Mouse (Mus musculus): ENCODE data around the gene Dnase2a. TPM values are rescaled to one million over a fixed set of nuclear protein-coding genes. Genes with fewer than 3 reads are reported as not detected.
"Not testable (repeated sequence)": the region's sequence is repeated elsewhere in the genome, so short reads cannot be mapped to it uniquely, and the experiment has no call there.

The Dnase2a gene
- polyA plus RNA-seq, 1 experiment from 2014 or later, result 9.8 TPM

GRCm38 (mm10) chr8:84893709-84894134, 14.6 kb upstream of the Dnase2a start, which contains the start of gene Gcdh:
Gcdh (minus strand) TSS chr8:84893921.
- WGBS, result 0% methylated on average over 11 of the region's 11 CpGs
- peak; percentile 96 for ATAC-seq (ENCODE audit: low FRiP score)
- peak within 1 kb of the TSS; percentile 54; the same call in 1 of the 2 replicates for H3K27ac ChIP-seq

GRCm38 (mm10) chr8:84895963-84896362, 12.4 kb upstream of the Dnase2a start:
- no peaks in the 10 kb centered on the region; the same call in 1 of the 2 replicates for H3K27me3 ChIP-seq
- no peak overlapping the region for H3K9ac ChIP-seq
- WGBS, result 90% methylated on average over 5 of the region's 5 CpGs
- H3K27ac ChIP-seq, result no peak overlapping the region
- peaks cover under 1% of the 10 kb centered on the region; the same call in 1 of the 2 replicates for H3K36me3 ChIP-seq (replicated peaks)
- no peaks in the 10 kb centered on the region for H3K9me3 ChIP-seq
- H3K4me1 ChIP-seq, result peaks cover 19% of the 10 kb centered on the region
- no peak overlapping the region for H3K4me2 ChIP-seq
- no peak overlapping the region for H3K4me3 ChIP-seq (replicated peaks)
- ATAC-seq (ENCODE audit: low FRiP score), result no peak

More at GRCm38 (mm10) chr8:84893709-84894134, 14.6 kb upstream of the Dnase2a start, which contains the start of gene Gcdh:
- Histone ChIP-seq H3K27me3 (no peaks in the 10 kb centered on the region), H3K4me3 (replicated peaks) (peak within 1 kb of the TSS; percentile 68), H3K9me3 (no peaks in the 10 kb centered on the region), H3K4me2 (peak within 1 kb of the TSS; percentile 90), H3K36me3 (replicated peaks) (peaks cover 9% of the 10 kb centered on the region), H3K4me1 (peaks cover 19% of the 10 kb centered on the region), H3K9ac (peak within 1 kb of the TSS; percentile 79)

- H3K9me3 ChIP-seq, result no peaks in the 10 kb centered on the region
- H3K9ac ChIP-seq, result no peak overlapping the region
- H3K36me3 ChIP-seq (replicated peaks), result no peaks in the 10 kb centered on the region
- H3K4me1 ChIP-seq, result peaks cover 14% of the 10 kb centered on the region; the same call in 1 of the 2 replicates
- peaks cover 18% of the 10 kb centered on the region for H3K27me3 ChIP-seq
- H3K27ac ChIP-seq, result no peak overlapping the region
- 77% methylated on average over 4 of the region's 4 CpGs for WGBS
- H3K4me3 ChIP-seq (replicated peaks), result no peak overlapping the region
- H3K4me2 ChIP-seq, result no peak overlapping the region
- ATAC-seq (ENCODE audit: low FRiP score), result no peak
Observed at GRCm38 (mm10) chr8:84901071-84901470, 7.3 kb upstream of the Dnase2a start.

GRCm38 (mm10) chr8:84901752-84902151, 6.6 kb upstream of the Dnase2a start, which contains the start of gene Klf1:
Klf1 (plus strand) TSS chr8:84901928.
- Histone ChIP-seq H3K4me2 (peak within 1 kb of the TSS; percentile 82), H3K9ac (peak within 1 kb of the TSS; percentile 60), H3K27ac (peak within 1 kb of the TSS; percentile 15; the same call in 1 of the 2 replicates), H3K4me1 (peaks cover 14% of the 10 kb centered on the region; the same call in 1 of the 2 replicates), H3K9me3 (no peaks in the 10 kb centered on the region), H3K4me3 (replicated peaks) (peak within 1 kb of the TSS; percentile 53), H3K36me3 (replicated peaks) (no peaks in the 10 kb centered on the region), H3K27me3 (peaks cover 18% of the 10 kb centered on the region)
- ATAC-seq (ENCODE audit: low FRiP score), result no peak
- 75% methylated on average over 3 of the region's 3 CpGs for WGBS

- Histone ChIP-seq H3K36me3 (replicated peaks) (no peaks in the 10 kb centered on the region), H3K4me1 (peaks cover 14% of the 10 kb centered on the region; the same call in 1 of the 2 replicates), H3K9me3 (no peaks in the 10 kb centered on the region), H3K4me3 (replicated peaks) (peak overlapping the region; percentile 53), H3K27ac (peak overlapping the region; percentile 15; the same call in 1 of the 2 replicates), H3K27me3 (peaks cover 18% of the 10 kb centered on the region), H3K4me2 (peak overlapping the region; percentile 82), H3K9ac (peak overlapping the region; percentile 60)
- WGBS, result 3% methylated on average over 24 of the region's 24 CpGs
- no peak; the same call in none of the 2 replicates for ATAC-seq (ENCODE audit: low FRiP score)
Observed at GRCm38 (mm10) chr8:84902367-84902919, 5.9 kb upstream of the Dnase2a start.

GRCm38 (mm10) chr8:84902920-84903661, 5.3 kb upstream of the Dnase2a start:
- no peaks in the 10 kb centered on the region for H3K9me3 ChIP-seq
- H3K4me1 ChIP-seq, result peaks cover 16% of the 10 kb centered on the region
- H3K9ac ChIP-seq, result peak overlapping the region; percentile 60
- under 1% methylated on average over 68 of the region's 68 CpGs for WGBS
- peaks cover 18% of the 10 kb centered on the region for H3K27me3 ChIP-seq
- 0 out of 2 replicates have a peak overlapping the region, but pooled peaks have one; percentile 33 for H3K27ac ChIP-seq
- H3K4me3 ChIP-seq (replicated peaks), result peak overlapping the region; percentile 53
- H3K4me2 ChIP-seq, result peak overlapping the region; percentile 82
- no peaks in the 10 kb centered on the region for H3K36me3 ChIP-seq (replicated peaks)
- peak; percentile 90 for ATAC-seq (ENCODE audit: low FRiP score)

GRCm38 (mm10) chr8:84904351-84904750, 4.0 kb upstream of the Dnase2a start:
- Histone ChIP-seq H3K4me1 (peaks cover 24% of the 10 kb centered on the region), H3K36me3 (replicated peaks) (no peaks in the 10 kb centered on the region), H3K4me2 (no peak overlapping the region), H3K27ac (no peak overlapping the region), H3K9me3 (no peaks in the 10 kb centered on the region), H3K4me3 (replicated peaks) (no peak overlapping the region), H3K9ac (no peak overlapping the region), H3K27me3 (peaks cover 24% of the 10 kb centered on the region)
- 89% methylated on average over 7 of the region's 7 CpGs for WGBS
- no peak for ATAC-seq (ENCODE audit: low FRiP score)

GRCm38 (mm10) chr8:84907037-84907436, 1.3 kb upstream of the Dnase2a start:
- Histone ChIP-seq H3K9ac (no peak overlapping the region), H3K4me1 (peaks cover 25% of the 10 kb centered on the region), H3K9me3 (no peaks in the 10 kb centered on the region), H3K4me3 (replicated peaks) (no peak overlapping the region), H3K36me3 (replicated peaks) (peaks cover 20% of the 10 kb centered on the region; the same call in 1 of the 2 replicates), H3K27me3 (peaks cover 48% of the 10 kb centered on the region), H3K27ac (no peak overlapping the region), H3K4me2 (no peak overlapping the region)
- no peak for ATAC-seq (ENCODE audit: low FRiP score)
- 90% methylated on average over 9 of the region's 9 CpGs for WGBS

- H3K4me3 ChIP-seq (replicated peaks), result no peak overlapping the region
- H3K9ac ChIP-seq, result no peak overlapping the region
- H3K4me2 ChIP-seq, result no peak overlapping the region
- no peak for ATAC-seq (ENCODE audit: low FRiP score)
- peaks cover 24% of the 10 kb centered on the region for H3K4me1 ChIP-seq
- peaks cover 25% of the 10 kb centered on the region for H3K36me3 ChIP-seq (replicated peaks)
- H3K9me3 ChIP-seq, result no peaks in the 10 kb centered on the region
- WGBS, result 78% methylated on average over 8 of the region's 8 CpGs
- H3K27me3 ChIP-seq, result peaks cover 48% of the 10 kb centered on the region
- no peak overlapping the region for H3K27ac ChIP-seq
Observed at GRCm38 (mm10) chr8:84907493-84907892, 867 bp upstream of the Dnase2a start.

- 37% methylated on average over 7 of the region's 7 CpGs for WGBS
Observed at GRCm38 (mm10) chr8:84907979-84908378, 381 bp upstream of the Dnase2a start.

GRCm38 (mm10) chr8:84909162-84909767, 905 bp downstream of the Dnase2a start:
- H3K9me3 ChIP-seq, result no peaks in the 10 kb centered on the region
- no peak overlapping the region for H3K27ac ChIP-seq
- H3K9ac ChIP-seq, result peak overlapping the region; percentile 62
- 49% methylated on average over 20 of the region's 20 CpGs for WGBS
- peaks cover 25% of the 10 kb centered on the region for H3K4me1 ChIP-seq
- H3K4me3 ChIP-seq (replicated peaks), result peak overlapping the region; percentile 50
- H3K4me2 ChIP-seq, result peak overlapping the region; percentile 78
- H3K36me3 ChIP-seq (replicated peaks), result peaks cover 34% of the 10 kb centered on the region
- peaks cover 63% of the 10 kb centered on the region for H3K27me3 ChIP-seq
- peak; percentile 18; the same call in 1 of the 2 replicates for ATAC-seq (ENCODE audit: low FRiP score)

More at GRCm38 (mm10) chr8:84907979-84908378, 381 bp upstream of the Dnase2a start:
- H3K4me1 ChIP-seq, result peaks cover 24% of the 10 kb centered on the region
- not testable (repeated sequence) for H3K9me3 ChIP-seq, H3K9ac ChIP-seq, H3K27ac ChIP-seq
- H3K27me3 ChIP-seq, result peaks cover 52% of the 10 kb centered on the region
- peaks cover 29% of the 10 kb centered on the region for H3K36me3 ChIP-seq (replicated peaks)
- H3K4me2 ChIP-seq, result peak overlapping the region; percentile 78
- H3K4me3 ChIP-seq (replicated peaks), result peak overlapping the region; percentile 50
- 0 out of 2 replicates have a peak, but pooled peaks have one; percentile 2 for ATAC-seq (ENCODE audit: low FRiP score)

GRCm38 (mm10) chr8:84909949-84910348, 1.6 kb downstream of the Dnase2a start:
- H3K9ac ChIP-seq, result no peak overlapping the region
- H3K9me3 ChIP-seq, result no peaks in the 10 kb centered on the region
- no peak overlapping the region for H3K27ac ChIP-seq
- H3K36me3 ChIP-seq (replicated peaks), result peaks cover 41% of the 10 kb centered on the region
- peaks cover 64% of the 10 kb centered on the region for H3K27me3 ChIP-seq
- no peak for ATAC-seq (ENCODE audit: low FRiP score)
- no peak overlapping the region for H3K4me2 ChIP-seq
- no peak overlapping the region for H3K4me3 ChIP-seq (replicated peaks)
- H3K4me1 ChIP-seq, result peaks cover 25% of the 10 kb centered on the region
- WGBS, result 90% methylated on average over 5 of the region's 5 CpGs

Data from forebrain, embryonic 12.5 days (tissue).